Mouse (Mus musculus) liver, embryonic 14.5 days (tissue): ENCODE measurements around the gene Gkap1. TPM values are rescaled to one million over a fixed set of nuclear protein-coding genes. Genes with fewer than 3 reads are reported as not detected.

Source experiments
- ATAC-seq: fragments of 200-750 bp; cut with Nextera tagmentation; 2 replicates; pipeline ENCODE4 v1.8.0; 2017; ENCODE audit warnings: moderate number of reproducible peaks, mild to moderate bottlenecking, moderate library complexity; ENCODE audit not compliant: insufficient read depth
- DNase-seq, 3 experiments: peaks; one replicate each; pipeline ENCODE4 v3.0.0-alpha.2; 2012 to 2013; ENCODE audit warnings: low read depth in 3 of 3, low spot score in 3 of 3
- H3K27ac ChIP-seq: fragments of 300-500 bp; sonication (generic); 2 replicates; pipeline ENCODE4 v1.5.1; 2014; ENCODE audit warnings: moderate library complexity, mild to moderate bottlenecking, control low read depth, inconsistent platforms
- H3K27me3 ChIP-seq: fragments of 300-500 bp; sonication (generic); 2 replicates; pipeline ENCODE4 v1.6.1; 2014; ENCODE audit warnings: mild to moderate bottlenecking, low read length, moderate library complexity; ENCODE audit not compliant: control insufficient read depth, insufficient read depth
- H3K36me3 ChIP-seq: fragments of 300-500 bp; sonication (generic); replicated peaks from 2 replicates; pipeline ENCODE4 v1.6.1; 2014; ENCODE audit warnings: low read depth; ENCODE audit not compliant: control insufficient read depth, insufficient read depth
- H3K4me1 ChIP-seq, 2 experiments: fragments of 200-500 bp in 1 of 2; fragments of 300-500 bp in 1 of 2; sonication (generic) in 1 of 2; replicated peaks; 2 replicates each; pipeline ENCODE4 v1.6.1; 2012 to 2014; ENCODE audit warnings: antibody characterized with exemption in 1 of 2, inconsistent platforms in 1 of 2, low read length in 1 of 2; ENCODE audit not compliant: control insufficient read depth in 2 of 2, insufficient read depth in 2 of 2
- H3K4me2 ChIP-seq: fragments of 300-500 bp; sonication (generic); 2 replicates; pipeline ENCODE4 v1.6.1; 2014; ENCODE audit warnings: low read depth, mild to moderate bottlenecking, control low read depth, moderate library complexity
- H3K4me3 ChIP-seq, 2 experiments: fragments of 200-500 bp in 1 of 2; fragments of 300-500 bp in 1 of 2; sonication (generic) in 1 of 2; 2 replicates each; pipeline ENCODE4 v1.5.1; 2012 to 2014; ENCODE audit warnings: low read depth in 2 of 2, low read length in 2 of 2, mild to moderate bottlenecking in 2 of 2, control low read depth in 1 of 2, inconsistent platforms in 1 of 2, moderate library complexity in 1 of 2; ENCODE audit not compliant: insufficient read depth in 1 of 2
- H3K9ac ChIP-seq: fragments of 300-500 bp; sonication (generic); replicated peaks from 2 replicates; pipeline ENCODE4 v1.6.1; 2014; ENCODE audit warnings: mild to moderate bottlenecking, control low read depth, moderate library complexity
- H3K9me3 ChIP-seq: fragments of 300-500 bp; sonication (generic); 2 replicates; pipeline ENCODE4 v1.6.1; 2016; ENCODE audit warnings: low read length, mixed read lengths; ENCODE audit not compliant: control insufficient read depth
- CTCF ChIP-seq: IDR thresholded peaks from 2 replicates; pipeline ENCODE4 v1.5.1; 2016; ENCODE audit warnings: antibody characterized with exemption, low read depth, control low read depth
- EP300 ChIP-seq: IDR thresholded peaks from 2 replicates; pipeline ENCODE4 v1.6.1; 2016; ENCODE audit warnings: antibody characterized with exemption, low read depth
- WGBS: fragments of 180-500 bp; shearing (Covaris S2); extraction: QIAGEN DNeasy Blood & Tissue Kit; methylation state at CpG from one replicate; pipeline ENCODE4 v1.1.7; 2014; ENCODE audit not compliant: insufficient replicate concordance; 5-methylcytosine and 5-hydroxymethylcytosine counted together
- polyA plus RNA-seq, 2 experiments: library from polyadenylated mRNA; depleted of rRNA in 1 of 2; stranded (reverse) in 1 of 2; unstranded in 1 of 2; fragments of >200 nt; fragmentation: Nextera tagmentation in 1 of 2; extraction: Ambion mirVana in 1 of 2; gene quantifications; 2 replicates each; pipeline versions ENCODE4 v1.2.1 to v1.2.3; 2012 to 2014

Gkap1 gene
- polyA plus RNA-seq, 2 experiments: 2.9 to 4.8 TPM

GRCm38 (mm10) chr13:58273411-58274258 is 1.9 kb downstream of the Gkap1 start:
- TF ChIP-seq EP300: no peak
- TF ChIP-seq CTCF: no peak
- DNase-seq: no peak
- Histone ChIP-seq H3K4me1 (0 out of 4 replicates have a peak, but pooled peaks cover 0 to 2% of the 10 kb centered on the region in 2 experiments), H3K27ac (no peak overlapping the region), H3K36me3 (no peaks in the 10 kb centered on the region), H3K27me3 (peaks cover 48% of the 10 kb centered on the region), H3K4me2 (peak overlapping the region; percentile 90), H3K9me3 (no peaks in the 10 kb centered on the region), H3K9ac (peak overlapping the region; percentile 47), H3K4me3 (peak overlapping the region; percentile 66 to 67)
- ATAC-seq: peak; percentile 71
- under 1% methylated on average over 83 of the region's 115 CpGs for WGBS

- H3K9me3 ChIP-seq: no peaks in the 10 kb centered on the region
- no peaks in the 10 kb centered on the region for H3K36me3 ChIP-seq
- peaks cover 4% of the 10 kb centered on the region for H3K27me3 ChIP-seq
- DNase-seq (no peak), ATAC-seq (no peak)
- H3K9ac ChIP-seq: no peak overlapping the region
- 50% methylated on average over 3 of the region's 3 CpGs for WGBS
- H3K4me3 ChIP-seq: no peak overlapping the region
- no peaks in the 10 kb centered on the region for H3K4me1 ChIP-seq
- no peak overlapping the region for H3K4me2 ChIP-seq
- TF ChIP-seq EP300 (no peak), CTCF (no peak)
- H3K27ac ChIP-seq: no peak overlapping the region
Measured at GRCm38 (mm10) chr13:58266864-58267263, 8.6 kb downstream of the Gkap1 start.

GRCm38 (mm10) chr13:58263546-58263945 is 12.0 kb downstream of the Gkap1 start:
- WGBS: 69% methylated on average over 8 of the region's 8 CpGs

GRCm38 (mm10) chr13:58261674-58262073 is 13.8 kb downstream of the Gkap1 start:
- Histone ChIP-seq H3K4me2 (no peak overlapping the region), H3K9me3 (no peaks in the 10 kb centered on the region), H3K4me1 (no peaks in the 10 kb centered on the region; a peak in 1 of 4 replicates), H3K27ac (no peak overlapping the region), H3K4me3 (no peak overlapping the region), H3K36me3 (no peaks in the 10 kb centered on the region), H3K27me3 (no peaks in the 10 kb centered on the region), H3K9ac (no peak overlapping the region)
- WGBS: 58% methylated on average over 4 of the region's 4 CpGs
- DNase-seq (no peak), ATAC-seq (no peak)
- TF ChIP-seq CTCF (no peak), EP300 (no peak)

More at GRCm38 (mm10) chr13:58263546-58263945, 12.0 kb downstream of the Gkap1 start:
- H3K27me3 ChIP-seq: no peaks in the 10 kb centered on the region
- no peaks in the 10 kb centered on the region for H3K36me3 ChIP-seq
- H3K4me1 ChIP-seq: no peaks in the 10 kb centered on the region
- ATAC-seq: no peak
- H3K9me3 ChIP-seq: no peaks in the 10 kb centered on the region
- H3K9ac ChIP-seq: no peak overlapping the region
- no peak for DNase-seq
- no peak overlapping the region for H3K4me3 ChIP-seq
- no peak overlapping the region for H3K4me2 ChIP-seq
- H3K27ac ChIP-seq: no peak overlapping the region
- TF ChIP-seq EP300: no peak
- no peak for TF ChIP-seq CTCF

- no peak for TF ChIP-seq EP300
- peak; percentile 42; the same call in 1 of the 2 replicates for TF ChIP-seq CTCF
- DNase-seq: no peak
- Histone ChIP-seq H3K27me3 (no peaks in the 10 kb centered on the region), H3K4me2 (no peak overlapping the region), H3K4me1 (no peaks in the 10 kb centered on the region; a peak in 1 of 4 replicates), H3K4me3 (no peak overlapping the region), H3K36me3 (no peaks in the 10 kb centered on the region), H3K9me3 (no peaks in the 10 kb centered on the region), H3K9ac (no peak overlapping the region), H3K27ac (no peak overlapping the region)
- no peak for ATAC-seq
- WGBS: 66% methylated on average over 1 of the region's 1 CpGs
Measured at GRCm38 (mm10) chr13:58253268-58253667, 22.2 kb downstream of the Gkap1 start.
